Mouse (Mus musculus) cerebellum, adult 2 months (tissue): ENCODE measurements around the gene Cyp2d22.

ENCODE experiments used
- CTCF ChIP-seq: fragments of 200-500 bp; IDR thresholded peaks from 2 replicates; pipeline ENCODE4 v1.5.1; 2011; ENCODE audit warnings: low read depth, mild to moderate bottlenecking, control low read depth, low read length, moderate library complexity, borderline replicate concordance; ENCODE audit not compliant: insufficient read depth
- POLR2A ChIP-seq: fragments of 200-500 bp; IDR thresholded peaks from 2 replicates; pipeline ENCODE4 v1.6.1; 2011; ENCODE audit warnings: low read length, control low read depth, borderline replicate concordance; ENCODE audit not compliant: insufficient read depth

- no peak for TF ChIP-seq POLR2A
- TF ChIP-seq CTCF, result no peak
Observed at GRCm38 (mm10) chr15:82402106-82402505, 22.0 kb upstream of the Cyp2d22 start.
